Mouse (Mus musculus): ENCODE measurements around the gene Ttc37.

The Ttc37 gene

GRCm38 (mm10) chr13:76160587-76160986 is 62.1 kb downstream of the Ttc37 start:
- DNase-seq, result peak; percentile 26

- DNase-seq, result no peak
Measured at GRCm38 (mm10) chr13:76174297-76174696, 75.8 kb downstream of the Ttc37 start.

GRCm38 (mm10) chr13:76178700-76179099 is 80.2 kb downstream of the Ttc37 start:
- no peak for DNase-seq

- DNase-seq, result no peak
Measured at GRCm38 (mm10) chr13:76187651-76188050, 89.1 kb downstream of the Ttc37 start.

- DNase-seq, result no peak
Measured at GRCm38 (mm10) chr13:76189190-76189589, 90.7 kb downstream of the Ttc37 start.

GRCm38 (mm10) chr13:76190273-76190672 is 91.7 kb downstream of the Ttc37 start:
- no peak for DNase-seq

GRCm38 (mm10) chr13:76194937-76195336 is 96.4 kb downstream of the Ttc37 start:
- DNase-seq, result no peak

GRCm38 (mm10) chr13:76195431-76196138 is 97.1 kb downstream of the Ttc37 start:
- no peak for DNase-seq

- no peak for DNase-seq
Measured at GRCm38 (mm10) chr13:76197297-76197848, 98.8 kb downstream of the Ttc37 start.

GRCm38 (mm10) chr13:76199943-76200342 is 101.4 kb downstream of the Ttc37 start:
- DNase-seq, result no peak

GRCm38 (mm10) chr13:76214928-76215327 is 116.4 kb downstream of the Ttc37 start:
- no peak for DNase-seq

- peak; percentile 27 for DNase-seq
Measured at GRCm38 (mm10) chr13:76215397-76215796, 116.9 kb downstream of the Ttc37 start.
